ENCODE assay signal across 7 mouse cellular contexts in genomic region chr8:122230712-122231337, GRCm38 (mm10). TPM values are rescaled to one million over a fixed set of nuclear protein-coding genes. Genes with fewer than 3 reads are reported as not detected.
DNase-seq lines count a peak whose midpoint lies in the region; ATAC-seq and TF ChIP-seq lines count a peak whose summit lies in the region.

No protein-coding gene starts in this region.

- TF ChIP-seq POLR2A in limb, embryonic 14.5 days (IDR thresholded peaks at IDR 0.05; ENCODE audit: borderline replicate concordance, extremely low read depth, insufficient read depth, insufficient read length) = no peak

- no peaks in the 10 kb centered on the region for H3K36me3 ChIP-seq in limb, embryonic 14.5 days (ENCODE audit: control insufficient read depth, insufficient read depth, low read length)
- H3K36me3 ChIP-seq in midbrain, embryonic 15.5 days (replicated peaks) = no peaks in the 10 kb centered on the region
- H3K36me3 ChIP-seq in stomach, embryonic 14.5 days (ENCODE audit: control insufficient read depth, insufficient read depth, low read length) = no peaks in the 10 kb centered on the region

- H3K27me3 ChIP-seq in limb, embryonic 14.5 days (ENCODE audit: control insufficient read depth, insufficient read depth, low read length) = no peaks in the 10 kb centered on the region
- H3K27me3 ChIP-seq in midbrain, embryonic 15.5 days (replicated peaks) = peaks cover 33% of the 10 kb centered on the region
- H3K27me3 ChIP-seq in stomach, embryonic 14.5 days (ENCODE audit: control insufficient read depth, insufficient read depth, low read length) = peaks cover 3% of the 10 kb centered on the region; the same call in 1 of the 2 replicates

- 0 out of 2 replicates have a peak overlapping the region, but pooled peaks have one; percentile 61 for H3K27ac ChIP-seq in limb, embryonic 14.5 days (replicated peaks; ENCODE audit: low read depth, low read length)
- no peak overlapping the region for H3K27ac ChIP-seq in midbrain, embryonic 15.5 days
- no peak overlapping the region for H3K27ac ChIP-seq in stomach, embryonic 14.5 days (ENCODE audit: low read length)

- peak overlapping the region; percentile 78 for H3K9ac ChIP-seq in limb, embryonic 14.5 days (ENCODE audit: low read depth, low read length, severe bottlenecking)
- no peak overlapping the region for H3K9ac ChIP-seq in midbrain, embryonic 15.5 days
- H3K9ac ChIP-seq in stomach, embryonic 14.5 days (replicated peaks; ENCODE audit: low read depth, low read length) = peak overlapping the region; percentile 66; the same call in 1 of the 2 replicates

- no peaks in the 10 kb centered on the region for H3K9me3 ChIP-seq in limb, embryonic 14.5 days (ENCODE audit: control insufficient read depth, low read length)
- H3K9me3 ChIP-seq in midbrain, embryonic 15.5 days = no peaks in the 10 kb centered on the region
- H3K9me3 ChIP-seq in stomach, embryonic 14.5 days (ENCODE audit: control insufficient read depth, low read depth, low read length) = no peaks in the 10 kb centered on the region

- WGBS in limb, embryonic 14.5 days = 4% methylated on average over 32 of the region's 32 CpGs
- WGBS in midbrain, embryonic 15.5 days = 4% methylated on average over 32 of the region's 32 CpGs
- WGBS in stomach, embryonic 14.5 days = 6% methylated on average over 32 of the region's 32 CpGs

- ATAC-seq in limb, embryonic 14.5 days (ENCODE audit: low FRiP score, low read depth) = peak; percentile 81
- peak; percentile 72 for ATAC-seq in midbrain, embryonic 15.5 days (replicated peaks)
- ATAC-seq in stomach, embryonic 14.5 days (ENCODE audit: insufficient number of reproducible peaks, insufficient read depth, low FRiP score, low read depth) = peak; percentile 56; the same call in 1 of the 2 replicates

- peak overlapping the region; percentile 97 for H3K4me2 ChIP-seq in limb, embryonic 14.5 days (replicated peaks; ENCODE audit: low read depth, low read length, severe bottlenecking)
- peak overlapping the region; percentile 96 for H3K4me2 ChIP-seq in midbrain, embryonic 15.5 days
- H3K4me2 ChIP-seq in stomach, embryonic 14.5 days (replicated peaks; ENCODE audit: low read depth, low read length) = peak overlapping the region; percentile 67

- peak; percentile 76 for DNase-seq in adrenal gland, postnatal 25 days
- DNase-seq in embryo, embryonic 9.5 days (ENCODE audit: extremely low spot score) = peak; percentile 87
- peak; percentile 71 to 87 for DNase-seq in heart, adult 18-20 months
- DNase-seq in kidney, adult 18-20 months = peak; percentile 71
- DNase-seq in limb, embryonic 14.5 days (ENCODE audit: low spot score) = peak; percentile 82

- H3K4me3 ChIP-seq in limb, embryonic 14.5 days (replicated peaks; ENCODE audit: low read length) = peak overlapping the region; percentile 61
- peak overlapping the region; percentile 49 for H3K4me3 ChIP-seq in midbrain, embryonic 15.5 days
- H3K4me3 ChIP-seq in stomach, embryonic 14.5 days (ENCODE audit: low read depth, low read length) = peak overlapping the region; percentile 39

- peaks cover 20% of the 10 kb centered on the region for H3K4me1 ChIP-seq in limb, embryonic 14.5 days (ENCODE audit: control insufficient read depth, insufficient read depth, low read length)
- H3K4me1 ChIP-seq in midbrain, embryonic 15.5 days = peaks cover 17% of the 10 kb centered on the region
- peaks cover 8% of the 10 kb centered on the region for H3K4me1 ChIP-seq in stomach, embryonic 14.5 days (ENCODE audit: control insufficient read depth, insufficient read depth, low read length)

RNA-seq across cellular contexts. Expression of gene Zfpm1, which starts 51.1 kb away (rescaled TPM):
- total RNA-seq in adrenal gland, postnatal 25 days (2021) = 17.8 and 22.4 TPM in 2 replicates
- total RNA-seq in heart, adult 18-20 months (2021) = 10 to 100 TPM; 18.4 to 23.0 TPM
- polyA plus RNA-seq in limb, embryonic 14.5 days (2012; rRNA removed) = 10.4 and 13.8 TPM in 2 replicates
- 1.9 and 2.1 TPM in 2 replicates for polyA plus RNA-seq in limb, embryonic 14.5 days (2014; fragmentation: Nextera tagmentation; extraction: Ambion mirVana)
- 1.5 and 1.8 TPM in 2 replicates for polyA plus RNA-seq in midbrain, embryonic 15.5 days (2015; fragmentation: Nextera tagmentation; extraction: Ambion mirVana)
- polyA plus RNA-seq in stomach, embryonic 14.5 days (2014; fragmentation: Nextera tagmentation; extraction: Ambion mirVana) = 3.1 TPM in 2 replicates
